ENCODE assay signal across 24 mouse cellular contexts in the genomic region with DNA sequence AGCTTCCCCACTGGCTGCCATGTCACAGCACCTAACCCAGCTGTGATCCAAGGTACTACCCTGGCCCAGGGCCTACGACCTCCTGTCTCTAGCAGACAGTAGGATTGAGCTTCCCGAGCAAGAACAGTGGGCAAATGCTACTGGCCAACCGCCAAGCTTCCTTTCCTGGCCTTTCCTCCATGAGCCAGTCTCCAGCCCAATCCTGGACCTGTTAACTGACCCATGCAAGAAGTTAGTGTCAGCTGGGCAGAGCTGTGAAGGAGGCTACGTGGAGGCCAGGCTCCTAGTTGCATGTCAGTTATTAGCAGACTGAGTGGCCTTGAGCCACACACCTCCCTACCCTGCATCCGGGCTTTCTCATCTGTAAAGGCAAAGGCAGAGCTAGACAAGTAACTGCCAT. TPM values are rescaled to one million over a fixed set of nuclear protein-coding genes. Genes with fewer than 3 reads are reported as not detected.
DNase-seq lines count a peak whose midpoint lies in the region; ATAC-seq and TF ChIP-seq lines count a peak whose summit lies in the region.
"Had no signal": no experiment of that assay in that cellular context is flagged by ENCODE, and none has a peak within 500 bp of the region (broad histone marks: within the 10 kb centered on the region; RNA-seq: fewer than 3 reads in every experiment).

No protein-coding gene starts in this region.

- H3K9ac ChIP-seq in embryonic facial prominence, embryonic 13.5 days, result no peak overlapping the region
- no peak overlapping the region for H3K9ac ChIP-seq in forebrain, postnatal 0 days
- H3K9ac ChIP-seq: embryonic facial prominence, embryonic 15.5 days; hindbrain, embryonic 14.5 days; intestine, embryonic 15.5 days had no signal

- no peaks in the 10 kb centered on the region for H3K9me3 ChIP-seq in embryonic facial prominence, embryonic 13.5 days
- H3K9me3 ChIP-seq in embryonic facial prominence, embryonic 10.5 days, result no peaks in the 10 kb centered on the region
- no peaks in the 10 kb centered on the region for H3K9me3 ChIP-seq in forebrain, postnatal 0 days (ENCODE audit: low read length)
- H3K9me3 ChIP-seq: embryonic facial prominence, embryonic 15.5 days; forebrain, embryonic 10.5 days; intestine, embryonic 15.5 days had no signal

- TF ChIP-seq CTCF in kidney, adult 2 months (conservative IDR thresholded peaks at IDR 0.05; ENCODE audit: insufficient read depth, insufficient read length, low read depth, low read length), result no peak
- no peak for TF ChIP-seq CTCF in forebrain, postnatal 0 days (IDR thresholded peaks at IDR 0.05; ENCODE audit: low read depth)

- DNase-seq in embryonic facial prominence, embryonic 10.5 days (ENCODE audit: low spot score), result no peak
- peak; percentile 69 for DNase-seq in kidney, adult 2 months
- DNase-seq in kidney, adult 18-20 months, result no peak
- peak; percentile 71 for DNase-seq in kidney, postnatal 10 days
- peak; percentile 75 to 77 for DNase-seq in kidney, postnatal 36 days
- no peak for DNase-seq in forebrain, postnatal 0 days
- DNase-seq: adrenal gland, adult 2 months; adrenal gland, postnatal 25 days; cerebellum, adult 8-10 months; gastrocnemius, postnatal 14 days; heart, postnatal 14 days had no signal

- H3K36me3 ChIP-seq in embryonic facial prominence, embryonic 13.5 days, result peaks cover 99% of the 10 kb centered on the region
- H3K36me3 ChIP-seq in embryonic facial prominence, embryonic 10.5 days (replicated peaks), result peaks cover 100% of the 10 kb centered on the region
- H3K36me3 ChIP-seq in kidney, adult 2 months (ENCODE audit: control insufficient read depth, insufficient read depth, low read length), result no peaks in the 10 kb centered on the region; the same call in 1 of the 2 replicates
- H3K36me3 ChIP-seq in forebrain, postnatal 0 days (ENCODE audit: insufficient read depth), result peaks cover 84% of the 10 kb centered on the region
- H3K36me3 ChIP-seq: intestine, embryonic 15.5 days had no signal

- no peak for TF ChIP-seq POLR2A in kidney, adult 2 months (IDR thresholded peaks at IDR 0.05; ENCODE audit: low read depth, low read length)

- H3K4me1 ChIP-seq in embryonic facial prominence, embryonic 13.5 days, result no peaks in the 10 kb centered on the region
- 0 out of 2 replicates have a peak, but pooled peaks cover 3% of the 10 kb centered on the region for H3K4me1 ChIP-seq in embryonic facial prominence, embryonic 10.5 days
- H3K4me1 ChIP-seq in kidney, adult 2 months (ENCODE audit: control insufficient read depth, insufficient read depth, low read length), result no peaks in the 10 kb centered on the region
- no peaks in the 10 kb centered on the region for H3K4me1 ChIP-seq in forebrain, postnatal 0 days (ENCODE audit: insufficient read depth)
- H3K4me1 ChIP-seq: embryonic facial prominence, embryonic 15.5 days; forebrain, embryonic 10.5 days; intestine, embryonic 15.5 days had no signal

- H3K4me2 ChIP-seq in embryonic facial prominence, embryonic 13.5 days, result no peak overlapping the region
- H3K4me2 ChIP-seq in forebrain, postnatal 0 days (ENCODE audit: low read depth), result no peak overlapping the region
- H3K4me2 ChIP-seq: embryonic facial prominence, embryonic 15.5 days; hindbrain, embryonic 14.5 days; intestine, embryonic 15.5 days had no signal

- no peak overlapping the region for H3K4me3 ChIP-seq in embryonic facial prominence, embryonic 13.5 days
- no peak overlapping the region for H3K4me3 ChIP-seq in embryonic facial prominence, embryonic 10.5 days
- no peak overlapping the region for H3K4me3 ChIP-seq in kidney, adult 2 months (ENCODE audit: insufficient read depth, low read depth, low read length)
- H3K4me3 ChIP-seq in forebrain, postnatal 0 days (ENCODE audit: low read depth, low read length), result no peak overlapping the region
- H3K4me3 ChIP-seq: embryonic facial prominence, embryonic 15.5 days; erythroblast, embryonic 14.5 days; forebrain, embryonic 10.5 days; intestine, embryonic 15.5 days had no signal

- no peaks in the 10 kb centered on the region for H3K27me3 ChIP-seq in embryonic facial prominence, embryonic 13.5 days
- H3K27me3 ChIP-seq in embryonic facial prominence, embryonic 10.5 days (replicated peaks; ENCODE audit: low read depth, poor library complexity, severe bottlenecking), result no peaks in the 10 kb centered on the region
- H3K27me3 ChIP-seq in kidney, adult 2 months (replicated peaks; ENCODE audit: control insufficient read depth, insufficient read depth, low read length), result no peaks in the 10 kb centered on the region
- H3K27me3 ChIP-seq in forebrain, postnatal 0 days (ENCODE audit: insufficient read depth, low read length), result no peaks in the 10 kb centered on the region
- H3K27me3 ChIP-seq: CH12.LX; embryonic facial prominence, embryonic 15.5 days; intestine, embryonic 15.5 days; Patski had no signal

- no peak overlapping the region for H3K27ac ChIP-seq in embryonic facial prominence, embryonic 13.5 days
- no peak overlapping the region for H3K27ac ChIP-seq in embryonic facial prominence, embryonic 10.5 days (replicated peaks)
- H3K27ac ChIP-seq in kidney, adult 2 months (ENCODE audit: insufficient read depth, low read depth, low read length), result no peak overlapping the region
- no peak overlapping the region for H3K27ac ChIP-seq in forebrain, postnatal 0 days (ENCODE audit: low read depth, low read length)
- H3K27ac ChIP-seq: embryonic facial prominence, embryonic 15.5 days; forebrain, embryonic 10.5 days; hindbrain, embryonic 14.5 days; intestine, embryonic 15.5 days had no signal

- ATAC-seq in embryonic facial prominence, embryonic 13.5 days (ENCODE audit: insufficient number of reproducible peaks, insufficient read depth, low FRiP score, low TSS enrichment, low read depth), result peak; percentile 15; the same call in 1 of the 2 replicates
- no peak for ATAC-seq in forebrain, postnatal 0 days
- ATAC-seq: activated CD4-positive, CD25-positive, alpha-beta regulatory T cell, adult 4 months; forebrain, embryonic 14.5 days; intestine, embryonic 15.5 days; Patski had no signal

- WGBS in embryonic facial prominence, embryonic 13.5 days, result 80% methylated on average over 5 of the region's 5 CpGs
- 86% methylated on average over 5 of the region's 5 CpGs for WGBS in embryonic facial prominence, embryonic 10.5 days
- whole genome bisulfite sequencing in kidney, adult 2 months, result 44% methylated on average over 5 of the region's 5 CpGs
- 81% methylated on average over 5 of the region's 5 CpGs for WGBS in forebrain, postnatal 0 days

RNA-seq across cellular contexts. Expression of a gene that starts 26.7 kb away (rescaled TPM):
- 0.73 TPM in 1 of 2 replicates, not detected in the other for polyA plus RNA-seq in embryonic facial prominence, embryonic 13.5 days (2015; fragmentation: Nextera tagmentation; extraction: Ambion mirVana)
- not detected in 2 replicates for polyA plus RNA-seq in embryonic facial prominence, embryonic 10.5 days (2016; fragmentation: Nextera tagmentation; extraction: Ambion mirVana)
- polyA plus RNA-seq in kidney, adult 2 months (2012; rRNA removed), result 32.2 and 34.4 TPM in 2 replicates
- total RNA-seq in forebrain, postnatal 0 days (2014; rRNA removed), result not detected in 2 replicates
- not detected in 2 replicates for polyA plus RNA-seq in forebrain, postnatal 0 days (2015; fragmentation: Nextera tagmentation; extraction: Ambion mirVana)
- total RNA-seq: adrenal gland, adult 2 months; adrenal gland, postnatal 25 days; CH12.LX; gastrocnemius, postnatal 14 days; heart, adult 8-10 months; heart, postnatal 14 days; hematopoietic stem cell, adult 5-6 weeks had no signal
- polyA plus RNA-seq: activated CD4-positive, CD25-positive, alpha-beta regulatory T cell, adult 4 months; adrenal gland, adult 2 months; embryonic facial prominence, embryonic 15.5 days; erythroblast, embryonic 14.5 days; forebrain, embryonic 10.5 days; forebrain, embryonic 14.5 days; heart, embryonic 14.5 days; hindbrain, embryonic 14.5 days; intestine, embryonic 15.5 days; Patski had no signal

RNA-seq across cellular contexts. Expression of a gene that starts 35.3 kb away (rescaled TPM):
- polyA plus RNA-seq in embryonic facial prominence, embryonic 13.5 days (2015; fragmentation: Nextera tagmentation; extraction: Ambion mirVana), result 37.9 and 38.0 TPM in 2 replicates
- 48.4 and 51.1 TPM in 2 replicates for polyA plus RNA-seq in embryonic facial prominence, embryonic 10.5 days (2016; fragmentation: Nextera tagmentation; extraction: Ambion mirVana)
- polyA plus RNA-seq in kidney, adult 2 months (2012; rRNA removed), result 37.6 and 46.4 TPM in 2 replicates
- 106 and 129 TPM in 2 replicates for total RNA-seq in forebrain, postnatal 0 days (2014; rRNA removed)
- 28.2 and 34.3 TPM in 2 replicates for polyA plus RNA-seq in forebrain, postnatal 0 days (2015; fragmentation: Nextera tagmentation; extraction: Ambion mirVana)

Comparison
In these comparisons a context has a peak if more than half of its experiments do, and no peak if none do; other contexts are left out.
1. DNase-seq: peak in kidney, adult 2 months (single experiment), kidney, postnatal 10 days (single experiment) and kidney, postnatal 36 days (2 of 2); none in embryonic facial prominence, embryonic 10.5 days (single experiment), kidney, adult 18-20 months (single experiment) and forebrain, postnatal 0 days (single experiment).
2. RNA of a gene that starts 26.7 kb away (polyA plus RNA-seq): 32.2 to 34.4 TPM in kidney, adult 2 months; not detected in embryonic facial prominence, embryonic 10.5 days, 0.73 TPM in embryonic facial prominence, embryonic 13.5 days and not detected in forebrain, postnatal 0 days; every median in the first group is over 10 times any median in the second.